Comparison of ENCODE assay signal across 24 mouse cellular contexts in genomic region chr15:86175253-86176050, GRCm38 (mm10). TPM values are rescaled to one million over a fixed set of nuclear protein-coding genes. Genes with fewer than 3 reads are reported as not detected.
DNase-seq lines count a peak whose midpoint lies in the region; ATAC-seq and TF ChIP-seq lines count a peak whose summit lies in the region.
"Had no signal": no experiment of that assay in that cellular context is flagged by ENCODE, and none has a peak within 500 bp of the region (broad histone marks: within the 10 kb centered on the region; RNA-seq: fewer than 3 reads in every experiment).

No protein-coding gene starts in this region.

- no peaks in the 10 kb centered on the region for H3K27me3 ChIP-seq in liver, embryonic 14.5 days (ENCODE audit: control insufficient read depth, insufficient read depth, low read length)
- H3K27me3 ChIP-seq in liver, embryonic 11.5 days (replicated peaks; ENCODE audit: control insufficient read depth, insufficient read depth, low read length) = no peaks in the 10 kb centered on the region
- no peaks in the 10 kb centered on the region for H3K27me3 ChIP-seq in kidney, embryonic 14.5 days (ENCODE audit: control insufficient read depth, insufficient read depth, low read length)
- H3K27me3 ChIP-seq: limb, embryonic 15.5 days; neural tube, embryonic 15.5 days had no signal

- ATAC-seq in liver, embryonic 14.5 days (ENCODE audit: insufficient read depth) = 0 out of 2 replicates have a peak, but pooled peaks have one; percentile 15
- no peak for ATAC-seq in liver, embryonic 11.5 days (replicated peaks; ENCODE audit: low FRiP score)
- no peak for ATAC-seq in kidney, embryonic 14.5 days (ENCODE audit: low FRiP score, low TSS enrichment)
- ATAC-seq: hindbrain, embryonic 16.5 days had no signal

- intact Hi-C loops in left cerebral cortex, postnatal 14 days (cut with DNase I) = no loop called here

- no peak overlapping the region for H3K4me3 ChIP-seq in liver, embryonic 14.5 days (ENCODE audit: insufficient read depth in 1 of 2, low read depth in 2 of 2, low read length in 2 of 2)
- no peak overlapping the region for H3K4me3 ChIP-seq in liver, embryonic 11.5 days (ENCODE audit: low read depth, low read length)
- no peak overlapping the region for H3K4me3 ChIP-seq in bone marrow, adult 2 months (replicated peaks; ENCODE audit: control insufficient read depth, low read depth, low read length)
- no peak overlapping the region for H3K4me3 ChIP-seq in kidney, embryonic 14.5 days (ENCODE audit: low read length)
- H3K4me3 ChIP-seq: forebrain, embryonic 10.5 days; heart, embryonic 10.5 days; left cerebral cortex, adult 2 months; limb, embryonic 15.5 days; midbrain, embryonic 10.5 days; neural tube, embryonic 15.5 days had no signal

- no peak for TF ChIP-seq POLR2A in bone marrow, adult 2 months (IDR thresholded peaks at IDR 0.05; ENCODE audit: borderline replicate concordance, control insufficient read depth, low read depth, low read length)

- H3K9ac ChIP-seq in liver, embryonic 14.5 days (replicated peaks) = no peak overlapping the region
- H3K9ac ChIP-seq in liver, embryonic 11.5 days (ENCODE audit: low read depth, low read length) = no peak overlapping the region
- H3K9ac ChIP-seq in kidney, embryonic 14.5 days (ENCODE audit: low read depth, low read length) = no peak overlapping the region
- H3K9ac ChIP-seq: limb, embryonic 15.5 days; neural tube, embryonic 15.5 days had no signal

- no peaks in the 10 kb centered on the region for H3K36me3 ChIP-seq in liver, embryonic 14.5 days (replicated peaks; ENCODE audit: control insufficient read depth, insufficient read depth, low read depth)
- no peaks in the 10 kb centered on the region for H3K36me3 ChIP-seq in liver, embryonic 11.5 days (ENCODE audit: control insufficient read depth, insufficient read depth, low read length)
- H3K36me3 ChIP-seq in kidney, embryonic 14.5 days (ENCODE audit: control insufficient read depth, insufficient read depth, low read length) = no peaks in the 10 kb centered on the region
- H3K36me3 ChIP-seq: forebrain, embryonic 10.5 days; heart, embryonic 10.5 days; limb, embryonic 15.5 days; midbrain, embryonic 10.5 days; neural tube, embryonic 15.5 days had no signal

- no peak for TF ChIP-seq EP300 in liver, embryonic 14.5 days (IDR thresholded peaks at IDR 0.05; ENCODE audit: low read depth)

- peak; percentile 36 for DNase-seq in cerebellum, adult 9-10 months
- DNase-seq in cerebellum, adult 18-20 months = no peak
- DNase-seq in liver, embryonic 14.5 days (ENCODE audit: low read depth in 3 of 3, low spot score in 3 of 3) = no peak
- DNase-seq in liver, embryonic 11.5 days (ENCODE audit: low spot score) = no peak
- DNase-seq in thymus, postnatal 14 days = peak; percentile 65
- no peak for DNase-seq in left cerebral cortex, postnatal 14 days (ENCODE audit: low spot score in 2 of 2)
- DNase-seq: adrenal gland, postnatal 14 days; cerebellum, postnatal 14 days; gastrocnemius, postnatal 36 days; heart, postnatal 4 days; kidney, adult 11 months; layer of hippocampus, adult 9-11 months; left cerebral cortex, postnatal 4 days; lung, postnatal 4 days had no signal

- WGBS in liver, embryonic 14.5 days (ENCODE audit: insufficient replicate concordance) = 50% methylated on average over 3 of the region's 3 CpGs
- 67% methylated on average over 3 of the region's 3 CpGs for WGBS in liver, embryonic 11.5 days
- WGBS in bone marrow, adult 2 months = 76% methylated on average over 3 of the region's 3 CpGs
- 77% methylated on average over 3 of the region's 3 CpGs for WGBS in kidney, embryonic 14.5 days

- no peak for TF ChIP-seq CTCF in liver, embryonic 14.5 days (IDR thresholded peaks at IDR 0.05; ENCODE audit: low read depth)
- TF ChIP-seq CTCF in bone marrow, adult 2 months (IDR thresholded peaks at IDR 0.05; ENCODE audit: control insufficient read depth, insufficient read depth, low read length) = no peak

- H3K9me3 ChIP-seq in liver, embryonic 14.5 days (ENCODE audit: control insufficient read depth, low read length) = no peaks in the 10 kb centered on the region
- no peaks in the 10 kb centered on the region for H3K9me3 ChIP-seq in liver, embryonic 11.5 days (ENCODE audit: control insufficient read depth, low read length)
- no peaks in the 10 kb centered on the region for H3K9me3 ChIP-seq in kidney, embryonic 14.5 days (ENCODE audit: control insufficient read depth, low read length)
- H3K9me3 ChIP-seq: forebrain, embryonic 10.5 days; heart, embryonic 10.5 days; limb, embryonic 15.5 days; midbrain, embryonic 10.5 days; neural tube, embryonic 15.5 days had no signal

- no peak overlapping the region for H3K4me2 ChIP-seq in liver, embryonic 14.5 days (ENCODE audit: low read depth)
- no peak overlapping the region for H3K4me2 ChIP-seq in liver, embryonic 11.5 days
- H3K4me2 ChIP-seq in kidney, embryonic 14.5 days (replicated peaks; ENCODE audit: low read depth, low read length) = no peak overlapping the region
- H3K4me2 ChIP-seq: limb, embryonic 15.5 days; neural tube, embryonic 15.5 days had no signal

- H3K4me1 ChIP-seq in liver, embryonic 14.5 days (replicated peaks; ENCODE audit: control insufficient read depth in 2 of 2, insufficient read depth in 2 of 2, low read length in 1 of 2) = peaks cover 0 to 3% of the 10 kb centered on the region in 2 experiments; a peak in 2 of 4 replicates
- peaks cover 11% of the 10 kb centered on the region for H3K4me1 ChIP-seq in liver, embryonic 11.5 days (replicated peaks; ENCODE audit: control insufficient read depth, insufficient read depth, low read length)
- peaks cover 1% of the 10 kb centered on the region; the same call in 1 of the 2 replicates for H3K4me1 ChIP-seq in bone marrow, adult 2 months (ENCODE audit: control insufficient read depth, insufficient read depth, low read length)
- peaks cover 18% of the 10 kb centered on the region for H3K4me1 ChIP-seq in kidney, embryonic 14.5 days (ENCODE audit: control insufficient read depth, insufficient read depth, low read length)

- H3K27ac ChIP-seq in liver, embryonic 14.5 days = no peak overlapping the region
- no peak overlapping the region for H3K27ac ChIP-seq in liver, embryonic 11.5 days (ENCODE audit: low read depth, low read length)
- peak overlapping the region; percentile 18; the same call in 1 of the 2 replicates for H3K27ac ChIP-seq in bone marrow, adult 2 months (ENCODE audit: control insufficient read depth, insufficient read depth, low read depth, low read length, poor library complexity)
- no peak overlapping the region for H3K27ac ChIP-seq in kidney, embryonic 14.5 days (ENCODE audit: low read depth, low read length)
- H3K27ac ChIP-seq: forebrain, embryonic 10.5 days; kidney, postnatal 0 days; left cerebral cortex, adult 2 months; limb, embryonic 15.5 days; midbrain, embryonic 10.5 days; neural tube, embryonic 15.5 days had no signal

RNA-seq across cellular contexts. Expression of gene Cerk, which starts 10.5 kb away (rescaled TPM):
- polyA plus RNA-seq in liver, embryonic 14.5 days (2012; rRNA removed) = 2.4 and 2.9 TPM in 2 replicates
- 2.7 and 3.3 TPM in 2 replicates for polyA plus RNA-seq in liver, embryonic 14.5 days (2014; fragmentation: Nextera tagmentation; extraction: Ambion mirVana)
- polyA plus RNA-seq in liver, embryonic 11.5 days (2014; fragmentation: Nextera tagmentation; extraction: Ambion mirVana) = 8.4 and 8.5 TPM in 2 replicates
- 23.0 and 42.5 TPM in 2 replicates for polyA plus RNA-seq in bone marrow, adult 2 months (2011; ENCODE audit: insufficient read depth, insufficient read length, low replicate concordance, missing spikeins)
- total RNA-seq in left cerebral cortex, postnatal 14 days (2021) = 10 to 100 TPM; 46.6 to 46.8 TPM
- polyA plus RNA-seq in kidney, embryonic 14.5 days (2014; fragmentation: Nextera tagmentation; extraction: Ambion mirVana) = 5.7 and 14.2 TPM in 2 replicates

RNA-seq across cellular contexts. Expression of gene Tbc1d22a, which starts 38.8 kb away (rescaled TPM):
- 5.8 and 6.4 TPM in 2 replicates for polyA plus RNA-seq in liver, embryonic 14.5 days (2012; rRNA removed)
- 4.1 and 4.9 TPM in 2 replicates for polyA plus RNA-seq in liver, embryonic 14.5 days (2014; fragmentation: Nextera tagmentation; extraction: Ambion mirVana)
- 10.8 and 11.7 TPM in 2 replicates for polyA plus RNA-seq in liver, embryonic 11.5 days (2014; fragmentation: Nextera tagmentation; extraction: Ambion mirVana)
- polyA plus RNA-seq in bone marrow, adult 2 months (2011; ENCODE audit: insufficient read depth, insufficient read length, low replicate concordance, missing spikeins) = 5.2 and 16.3 TPM in 2 replicates
- total RNA-seq in left cerebral cortex, postnatal 14 days (2021) = 10 to 100 TPM; 23.2 to 24.5 TPM
- 6.5 and 11.1 TPM in 2 replicates for polyA plus RNA-seq in kidney, embryonic 14.5 days (2014; fragmentation: Nextera tagmentation; extraction: Ambion mirVana)

Comparison
In these comparisons a context has a peak if more than half of its experiments do, and no peak if none do; other contexts are left out.
1. DNase-seq: peak in cerebellum, adult 9-10 months (single experiment) and thymus, postnatal 14 days (single experiment); none in cerebellum, adult 18-20 months (0 of 2), liver, embryonic 14.5 days (0 of 3), liver, embryonic 11.5 days (single experiment) and left cerebral cortex, postnatal 14 days (0 of 2).